Mouse (Mus musculus) intestine, embryonic 16.5 days (tissue): Measurements from ENCODE around the gene Il22. TPM values are rescaled to one million over a fixed set of nuclear protein-coding genes. Genes with fewer than 3 reads are reported as not detected.
"Not testable (repeated sequence)": the region's sequence is repeated elsewhere in the genome, so short reads cannot be mapped to it uniquely, and the experiment has no call there.

Experiments
- ATAC-seq: fragments of 200-750 bp; cut with Nextera tagmentation; 2 replicates; pipeline ENCODE4 v1.8.0; 2017; ENCODE audit warnings: moderate TSS enrichment, moderate library complexity
- H3K27ac ChIP-seq: fragments of 300-500 bp; sonication (generic); 2 replicates; pipeline ENCODE4 v1.5.1; 2014; ENCODE audit warnings: mild to moderate bottlenecking, low read length
- H3K27me3 ChIP-seq: fragments of 300-500 bp; sonication (generic); replicated peaks from 2 replicates; pipeline ENCODE4 v1.6.1; 2014; ENCODE audit warnings: low read length, control low read depth, mixed read lengths; ENCODE audit not compliant: control insufficient read depth, insufficient read depth
- H3K36me3 ChIP-seq: fragments of 300-500 bp; sonication (generic); 2 replicates; pipeline ENCODE4 v1.6.1; 2014; ENCODE audit warnings: low read length, control low read depth; ENCODE audit not compliant: control insufficient read depth, insufficient read depth
- H3K4me1 ChIP-seq: fragments of 300-500 bp; sonication (generic); 2 replicates; pipeline ENCODE4 v1.6.1; 2014; ENCODE audit warnings: low read length, control low read depth, mixed read lengths; ENCODE audit not compliant: control insufficient read depth, insufficient read depth
- H3K4me2 ChIP-seq: fragments of 300-500 bp; sonication (generic); 2 replicates; pipeline ENCODE4 v1.6.1; 2014; ENCODE audit warnings: low read depth, low read length, control low read depth
- H3K4me3 ChIP-seq: fragments of 300-500 bp; sonication (generic); 2 replicates; pipeline ENCODE4 v1.5.1; 2014; ENCODE audit warnings: mild to moderate bottlenecking, low read length
- H3K9ac ChIP-seq: fragments of 300-500 bp; sonication (generic); 2 replicates; pipeline ENCODE4 v1.6.1; 2014; ENCODE audit warnings: low read depth, low read length
- H3K9me3 ChIP-seq: fragments of 300-500 bp; sonication (generic); 2 replicates; pipeline ENCODE4 v1.6.1; 2016; ENCODE audit warnings: low read length, control low read depth; ENCODE audit not compliant: control insufficient read depth
- WGBS: fragments of 180-500 bp; shearing (Covaris S2); extraction: QIAGEN DNeasy Blood & Tissue Kit; methylation state at CpG from one replicate; pipeline ENCODE4 v1.1.7; 2014; 5-methylcytosine and 5-hydroxymethylcytosine counted together
- polyA plus RNA-seq: library from polyadenylated mRNA; unstranded; fragments of >200 nt; fragmentation: Nextera tagmentation; extraction: Ambion mirVana; gene quantifications from 2 replicates; pipeline ENCODE4 v1.2.1, GENCODE M21; 2015

Gene Il22
- polyA plus RNA-seq, result not detected in 2 replicates

- ATAC-seq, result no peak
- 87% methylated on average over 4 of the region's 4 CpGs for WGBS
- Histone ChIP-seq H3K27me3 (no peaks in the 10 kb centered on the region), H3K36me3 (no peaks in the 10 kb centered on the region), H3K9ac (no peak within 1 kb of the TSS), H3K4me1 (no peaks in the 10 kb centered on the region), H3K4me2 (no peak within 1 kb of the TSS), H3K4me3 (no peak within 1 kb of the TSS), H3K9me3 (no peaks in the 10 kb centered on the region), H3K27ac (no peak within 1 kb of the TSS)
Measured at GRCm38 (mm10) chr10:118204642-118205041, at the start of gene Il22. Gene Il22, plus strand, starts transcription at chr10:118204942.

- no peak overlapping the region for H3K4me3 ChIP-seq
- H3K9ac ChIP-seq, result no peak overlapping the region
- H3K9me3 ChIP-seq, result no peaks in the 10 kb centered on the region
- no peak overlapping the region for H3K4me2 ChIP-seq
- no peaks in the 10 kb centered on the region for H3K27me3 ChIP-seq
- ATAC-seq, result no peak
- H3K4me1 ChIP-seq, result no peaks in the 10 kb centered on the region
- no peak overlapping the region for H3K27ac ChIP-seq
- peaks cover 8% of the 10 kb centered on the region for H3K36me3 ChIP-seq
Measured at GRCm38 (mm10) chr10:118155932-118156331, 48.8 kb upstream of the Il22 start.

GRCm38 (mm10) chr10:118161131-118161530, 43.6 kb upstream of the Il22 start:
- H3K4me2 ChIP-seq, result no peak overlapping the region
- H3K9ac ChIP-seq, result no peak overlapping the region
- peaks cover 4% of the 10 kb centered on the region for H3K36me3 ChIP-seq
- no peak overlapping the region for H3K4me3 ChIP-seq
- no peak for ATAC-seq
- no peak overlapping the region for H3K27ac ChIP-seq
- H3K4me1 ChIP-seq, result no peaks in the 10 kb centered on the region
- H3K27me3 ChIP-seq, result no peaks in the 10 kb centered on the region
- H3K9me3 ChIP-seq, result no peaks in the 10 kb centered on the region
- WGBS, result 86% methylated on average over 2 of the region's 2 CpGs

GRCm38 (mm10) chr10:118169212-118169611, 35.5 kb upstream of the Il22 start:
- Histone ChIP-seq H3K4me2 (no peak overlapping the region), H3K27ac (no peak overlapping the region), H3K4me3 (no peak overlapping the region), H3K4me1 (no peaks in the 10 kb centered on the region), H3K27me3 (no peaks in the 10 kb centered on the region), H3K9ac (no peak overlapping the region), H3K36me3 (no peaks in the 10 kb centered on the region), H3K9me3 (no peaks in the 10 kb centered on the region)
- ATAC-seq, result no peak
- WGBS, result 74% methylated on average over 12 of the region's 12 CpGs

GRCm38 (mm10) chr10:118172416-118172815, 32.3 kb upstream of the Il22 start:
- WGBS, result 77% methylated on average over 8 of the region's 8 CpGs
- Histone ChIP-seq H3K4me1 (no peaks in the 10 kb centered on the region), H3K9ac (no peak overlapping the region), H3K4me2 (no peak overlapping the region), H3K4me3 (no peak overlapping the region), H3K36me3 (no peaks in the 10 kb centered on the region), H3K27me3 (no peaks in the 10 kb centered on the region), H3K27ac (no peak overlapping the region), H3K9me3 (no peaks in the 10 kb centered on the region)
- no peak for ATAC-seq

GRCm38 (mm10) chr10:118172876-118173275, 31.9 kb upstream of the Il22 start:
- 95% methylated on average over 3 of the region's 3 CpGs for WGBS
- H3K27me3 ChIP-seq, result no peaks in the 10 kb centered on the region
- no peak overlapping the region for H3K9ac ChIP-seq
- no peaks in the 10 kb centered on the region for H3K4me1 ChIP-seq
- no peak overlapping the region for H3K4me3 ChIP-seq
- H3K9me3 ChIP-seq, result no peaks in the 10 kb centered on the region
- ATAC-seq, result no peak
- no peaks in the 10 kb centered on the region for H3K36me3 ChIP-seq
- no peak overlapping the region for H3K27ac ChIP-seq
- H3K4me2 ChIP-seq, result no peak overlapping the region

- H3K4me2 ChIP-seq, result not testable (repeated sequence)
- 87% methylated on average over 4 of the region's 4 CpGs for WGBS
Measured at GRCm38 (mm10) chr10:118175542-118175941, 29.2 kb upstream of the Il22 start.

GRCm38 (mm10) chr10:118178735-118179151, 26.0 kb upstream of the Il22 start:
- Histone ChIP-seq H3K9me3 (no peaks in the 10 kb centered on the region), H3K36me3 (no peaks in the 10 kb centered on the region), H3K4me1 (no peaks in the 10 kb centered on the region), H3K27ac (no peak overlapping the region), H3K4me2 (no peak overlapping the region), H3K27me3 (no peaks in the 10 kb centered on the region), H3K4me3 (no peak overlapping the region), H3K9ac (no peak overlapping the region)
- 82% methylated on average over 10 of the region's 10 CpGs for WGBS
- ATAC-seq, result no peak

More at GRCm38 (mm10) chr10:118175542-118175941, 29.2 kb upstream of the Il22 start:
- H3K9ac ChIP-seq, H3K27ac ChIP-seq, H3K4me1 ChIP-seq, H3K27me3 ChIP-seq, ATAC-seq, H3K9me3 ChIP-seq, H3K4me3 ChIP-seq, H3K36me3 ChIP-seq: not testable (repeated sequence)

- no peak overlapping the region for H3K4me3 ChIP-seq
- no peaks in the 10 kb centered on the region for H3K36me3 ChIP-seq
- no peaks in the 10 kb centered on the region for H3K27me3 ChIP-seq
- H3K9me3 ChIP-seq, result no peaks in the 10 kb centered on the region
- no peak overlapping the region for H3K9ac ChIP-seq
- H3K27ac ChIP-seq, result no peak overlapping the region
- ATAC-seq, result no peak
- WGBS, result 90% methylated on average over 11 of the region's 11 CpGs
- H3K4me2 ChIP-seq, result no peak overlapping the region
- H3K4me1 ChIP-seq, result no peaks in the 10 kb centered on the region
Measured at GRCm38 (mm10) chr10:118179265-118179664, 25.5 kb upstream of the Il22 start.

GRCm38 (mm10) chr10:118195150-118195549, 9.6 kb upstream of the Il22 start:
- H3K27me3 ChIP-seq, H3K4me1 ChIP-seq, ATAC-seq, H3K9me3 ChIP-seq, H3K9ac ChIP-seq, H3K4me2 ChIP-seq, H3K27ac ChIP-seq, H3K36me3 ChIP-seq, H3K4me3 ChIP-seq: not testable (repeated sequence)
- WGBS, result 30% methylated on average over 3 of the region's 3 CpGs
